Mouse (Mus musculus) MEL (cell line): ENCODE data around the gene Cd83.

Experiments used
- CTCF ChIP-seq, 3 experiments: IDR thresholded peaks in 2 of 3; conservative IDR thresholded peaks in 1 of 3; 2 replicates each; pipeline ENCODE4 v1.5.1; 2011 to 2012; ENCODE audit warnings: low read length in 3 of 3, low read depth in 2 of 3, mild to moderate bottlenecking in 2 of 3, improper control_type of control experiment in 1 of 3, inconsistent platforms in 1 of 3, mixed read lengths in 1 of 3, moderate library complexity in 1 of 3; ENCODE audit not compliant: control insufficient read depth in 1 of 3, insufficient read depth in 1 of 3, poor library complexity in 1 of 3, severe bottlenecking in 1 of 3
- ELF1 ChIP-seq: IDR thresholded peaks from 2 replicates; pipeline ENCODE4 v1.6.1; 2014; ENCODE audit warnings: low read depth, mild to moderate bottlenecking, inconsistent platforms, low read length, improper control_type of control experiment, moderate library complexity
- EP300 ChIP-seq, 2 experiments: IDR thresholded peaks; 2 replicates each; pipeline ENCODE4 v1.6.1; 2011; ENCODE audit warnings: improper control_type of control experiment in 2 of 2, low read length in 2 of 2, low read depth in 1 of 2, mild to moderate bottlenecking in 1 of 2
- GATA1 ChIP-seq: IDR thresholded peaks from 2 replicates; pipeline ENCODE4 v1.6.1; 2011; ENCODE audit warnings: low read depth, low read length, improper control_type of control experiment
- HCFC1 ChIP-seq: IDR thresholded peaks from 2 replicates; pipeline ENCODE4 v1.6.1; 2012; ENCODE audit warnings: low read depth, mild to moderate bottlenecking, inconsistent platforms, low read length, improper control_type of control experiment, moderate library complexity
- KAT2A ChIP-seq: conservative IDR thresholded peaks from 2 replicates; pipeline ENCODE4 v1.6.1; 2012; ENCODE audit warnings: low read depth, low read length, improper control_type of control experiment, inconsistent platforms
- MAZ ChIP-seq: IDR thresholded peaks from 2 replicates; pipeline ENCODE4 v1.6.1; 2012; ENCODE audit warnings: low read depth, mild to moderate bottlenecking, inconsistent platforms, low read length, improper control_type of control experiment
- POLR2A ChIP-seq, 2 experiments: IDR thresholded peaks; 2 replicates each; pipeline ENCODE4 v1.6.1; 2011 to 2012; ENCODE audit warnings: low read length in 2 of 2, mild to moderate bottlenecking in 2 of 2, control low read depth in 1 of 2, improper control_type of control experiment in 1 of 2, low read depth in 1 of 2, moderate library complexity in 1 of 2; ENCODE audit not compliant: control insufficient read depth in 1 of 2, insufficient read depth in 1 of 2, poor library complexity in 1 of 2
- POLR2AphosphoS2 ChIP-seq: IDR thresholded peaks from 2 replicates; pipeline ENCODE4 v1.6.1; 2011; ENCODE audit warnings: low read length, improper control_type of control experiment
- RCOR1 ChIP-seq: IDR thresholded peaks from 2 replicates; pipeline ENCODE4 v1.6.1; 2012; ENCODE audit warnings: low read depth, mild to moderate bottlenecking, inconsistent platforms, low read length, improper control_type of control experiment
- TAL1 ChIP-seq: IDR thresholded peaks from 2 replicates; pipeline ENCODE4 v1.6.1; 2012; ENCODE audit warnings: mild to moderate bottlenecking, inconsistent platforms, low read length, moderate library complexity, mixed read lengths
- UBTF ChIP-seq: IDR thresholded peaks from 2 replicates; pipeline ENCODE4 v1.6.1; 2012; ENCODE audit warnings: low read depth, mild to moderate bottlenecking, inconsistent platforms, low read length, improper control_type of control experiment, moderate library complexity, borderline replicate concordance; ENCODE audit not compliant: insufficient read depth
- ZC3H11A ChIP-seq: IDR thresholded peaks from 2 replicates; pipeline ENCODE4 v1.6.1; 2012; ENCODE audit warnings: low read depth, mild to moderate bottlenecking, inconsistent platforms, low read length, improper control_type of control experiment

DNA sequence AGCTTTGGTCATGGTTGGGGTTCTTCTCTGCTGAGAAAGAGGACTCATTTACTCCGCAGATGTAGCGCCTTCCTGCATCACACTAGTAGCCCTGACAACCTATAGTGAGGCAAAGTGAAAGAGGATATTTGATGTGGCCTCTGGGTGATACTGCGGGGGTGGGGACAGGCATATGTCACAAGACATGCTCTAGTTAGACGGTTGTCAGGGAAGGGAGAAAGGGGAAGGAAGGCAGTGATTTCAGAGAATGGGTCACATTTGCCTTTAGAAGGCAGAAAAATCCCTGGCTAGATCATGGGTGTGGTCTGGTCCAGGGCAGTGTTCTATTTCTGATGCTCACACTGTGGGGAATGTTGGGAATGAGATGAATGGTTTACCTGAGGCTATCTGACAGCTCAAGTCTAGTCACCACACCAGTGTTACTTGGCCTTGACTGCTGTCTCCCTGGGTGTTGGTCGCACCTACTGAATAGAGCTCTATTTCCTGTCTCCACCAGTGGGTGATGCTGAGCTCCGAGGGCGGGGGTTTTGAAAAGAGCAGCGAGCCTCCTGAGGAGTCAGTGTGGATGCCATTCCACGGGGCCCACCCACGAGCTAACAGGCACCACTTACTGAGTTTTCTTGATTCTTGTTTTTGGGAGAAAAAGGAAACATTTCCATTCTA lies 4.5 kb downstream of the Cd83 start:
- TF ChIP-seq MAZ = no peak
- no peak for TF ChIP-seq CTCF (IDR thresholded peaks at IDR 0.05 in 2 of 3, conservative IDR thresholded peaks at IDR 0.05 in 1 of 3; ENCODE audit: control insufficient read depth in 1 of 3, insufficient read depth in 1 of 3, low read depth in 2 of 3, low read length in 3 of 3, poor library complexity in 1 of 3, severe bottlenecking in 1 of 3)
- TF ChIP-seq ELF1 = no peak
- TF ChIP-seq ZC3H11A = no peak
- TF ChIP-seq POLR2AphosphoS2 = no peak
- no peak for TF ChIP-seq KAT2A
- TF ChIP-seq POLR2A (IDR thresholded peaks at IDR 0.05; ENCODE audit: control insufficient read depth in 1 of 2, insufficient read depth in 1 of 2, low read depth in 1 of 2, low read length in 2 of 2, poor library complexity in 1 of 2) = no peak
- TF ChIP-seq TAL1 = no peak
- no peak for TF ChIP-seq RCOR1
- no peak for TF ChIP-seq EP300 (IDR thresholded peaks at IDR 0.05; ENCODE audit: low read depth in 1 of 2, low read length in 2 of 2)
- no peak for TF ChIP-seq HCFC1
- TF ChIP-seq UBTF = no peak
- no peak for TF ChIP-seq GATA1
